8 mouse cellular contexts compared by ENCODE assay signal in genomic region chr17:35916297-35917142, GRCm38 (mm10). TPM values are rescaled to one million over a fixed set of nuclear protein-coding genes. Genes with fewer than 3 reads are reported as not detected.
A peak's percentile ranks its signal among the peaks of the same experiment; 100 is the strongest.
DNase-seq lines count a peak whose midpoint lies in the region; ATAC-seq lines count a peak whose summit lies in the region.

Gene Mrps18b (minus strand): TSS chr17:35916389.
Gene Ppp1r10 (plus strand): TSS chr17:35916434.

- peak within 1 kb of the TSS; percentile 97 for H3K27ac ChIP-seq in lung, embryonic 16.5 days (ENCODE audit: low read length)

- 0% methylated on average over 76 of the region's 83 CpGs for WGBS in lung, embryonic 16.5 days

- peak within 1 kb of the TSS; percentile 85 for H3K4me3 ChIP-seq in lung, embryonic 16.5 days (ENCODE audit: low read length)

- H3K27me3 ChIP-seq in lung, embryonic 16.5 days (ENCODE audit: control insufficient read depth, insufficient read depth, low read depth, low read length), result no peaks in the 10 kb centered on the region

- DNase-seq in MEL-GATA-1-ER (ENCODE audit: extremely low read depth, low read depth), result peak; percentile 96
- DNase-seq in cerebellum, adult 8-10 months, result peak; percentile 99
- DNase-seq in forelimb bud, embryonic 11.5 days (ENCODE audit: low read depth, low spot score), result peak; percentile 99
- peak; percentile 99 for DNase-seq in layer of hippocampus, adult 9-10 months (ENCODE audit: low spot score)
- DNase-seq in ovary, postnatal 10 days (ENCODE audit: low spot score), result peak; percentile 96
- DNase-seq in thymus, postnatal 10 days (ENCODE audit: low spot score in 2 of 2), result peak; percentile 99 to 100

- no peaks in the 10 kb centered on the region for H3K9me3 ChIP-seq in lung, embryonic 16.5 days (ENCODE audit: control insufficient read depth, low read length)

- peaks cover 26% of the 10 kb centered on the region for H3K4me1 ChIP-seq in lung, embryonic 16.5 days (replicated peaks; ENCODE audit: control insufficient read depth, insufficient read depth, low read length)

- H3K9ac ChIP-seq in lung, embryonic 16.5 days (ENCODE audit: low read length), result peak within 1 kb of the TSS; percentile 94

- peak within 1 kb of the TSS; percentile 98 for H3K4me2 ChIP-seq in lung, embryonic 16.5 days (ENCODE audit: low read depth, low read length)

- peak; percentile 79 to 84 for ATAC-seq in hematopoietic stem cell, adult 5-6 weeks (replicated peaks in 1 of 2; ENCODE audit: insufficient read depth in 1 of 2, low FRiP score in 2 of 2, low TSS enrichment in 1 of 2, low read depth in 1 of 2, poor library complexity in 2 of 2, severe bottlenecking in 2 of 2)
- peak; percentile 96 for ATAC-seq in lung, embryonic 16.5 days (ENCODE audit: low read depth)

- peaks cover 10% of the 10 kb centered on the region; the same call in 1 of the 2 replicates for H3K36me3 ChIP-seq in lung, embryonic 16.5 days (ENCODE audit: control insufficient read depth, insufficient read depth, low read length)

RNA-seq across cellular contexts. Expression of gene Mrps18b, which starts in this region (rescaled TPM):
- total RNA-seq in hematopoietic stem cell, adult 5-6 weeks (2017), result 47.0 and 51.8 TPM in 2 replicates
- 67.5 and 73.1 TPM in 2 replicates for polyA plus RNA-seq in lung, embryonic 16.5 days (2015; fragmentation: Nextera tagmentation; extraction: Ambion mirVana)

RNA-seq across cellular contexts. Expression of gene Ppp1r10, which starts in this region (rescaled TPM):
- 175 and 218 TPM in 2 replicates for total RNA-seq in hematopoietic stem cell, adult 5-6 weeks (2017)
- 38.0 and 40.5 TPM in 2 replicates for polyA plus RNA-seq in lung, embryonic 16.5 days (2015; fragmentation: Nextera tagmentation; extraction: Ambion mirVana)

Comparison
In these comparisons a context has a peak if more than half of its experiments do, and no peak if none do; other contexts are left out.
1. Peak in every context shown above with its lines: DNase-seq, ATAC-seq, H3K4me3 ChIP-seq and H3K27ac ChIP-seq.